Mouse (Mus musculus) mouse embryonic stem cell (cell line): Measurements from ENCODE around the gene Cracr2b.

ENCODE experiments used
- in situ Hi-C, 2 experiments: fragments of 300-500 bp; cut with MboI; formaldehyde crosslinking; loops; 1 replicate in 1 of 2; 3 replicates in 1 of 2; pipeline ENCODE4 v1.14.3; 2019 to 2020; ENCODE audit warnings: low sequenced_read_pairs in 2 of 2, low pct_unique_long_range_greater_than_20kb in 1 of 2, mixed read lengths in 1 of 2; ENCODE audit not compliant: unreplicated experiment in 1 of 2

The Cracr2b gene

GRCm38 (mm10) chr7:141476226-141476980 lies 15.5 kb downstream of the Cracr2b start:
- in situ Hi-C loops = no loop called here

- in situ Hi-C loops = no loop called here
Measured at GRCm38 (mm10) chr7:141476981-141477370, 16.1 kb downstream of the Cracr2b start.

GRCm38 (mm10) chr7:141477578-141478269 lies 16.8 kb downstream of the Cracr2b start:
- in situ Hi-C loops = no loop called here

- in situ Hi-C loops = no loop called here
Measured at GRCm38 (mm10) chr7:141478270-141478748, 17.4 kb downstream of the Cracr2b start.

GRCm38 (mm10) chr7:141480842-141481497 lies 20.1 kb downstream of the Cracr2b start:
- in situ Hi-C loops = no loop called here

- in situ Hi-C loops = no loop called here
Measured at GRCm38 (mm10) chr7:141481498-141482401, 20.9 kb downstream of the Cracr2b start.

- in situ Hi-C loops = no loop called here
Measured at GRCm38 (mm10) chr7:141482531-141483024, 21.7 kb downstream of the Cracr2b start.

- in situ Hi-C loops = no loop called here
Measured at GRCm38 (mm10) chr7:141483114-141483653, 22.3 kb downstream of the Cracr2b start.

- in situ Hi-C loops = no loop called here
Measured at GRCm38 (mm10) chr7:141484186-141485120, 23.6 kb downstream of the Cracr2b start.

GRCm38 (mm10) chr7:141485186-141485585 lies 24.3 kb downstream of the Cracr2b start:
- in situ Hi-C loops = no loop called here

- in situ Hi-C loops = no loop called here
Measured at GRCm38 (mm10) chr7:141485606-141486005, 24.7 kb downstream of the Cracr2b start.

GRCm38 (mm10) chr7:141486239-141486638 lies 25.3 kb downstream of the Cracr2b start:
- in situ Hi-C loops = no loop called here

GRCm38 (mm10) chr7:141487141-141487540 lies 26.2 kb downstream of the Cracr2b start:
- in situ Hi-C loops = no loop called here

GRCm38 (mm10) chr7:141491151-141491550 lies 30.3 kb downstream of the Cracr2b start:
- in situ Hi-C loops = no loop called here

GRCm38 (mm10) chr7:141492738-141493137 lies 31.8 kb downstream of the Cracr2b start:
- in situ Hi-C loops = no loop called here

GRCm38 (mm10) chr7:141493729-141494128 lies 32.8 kb downstream of the Cracr2b start:
- in situ Hi-C loops = no loop called here

- in situ Hi-C loops = no loop called here
Measured at GRCm38 (mm10) chr7:141495379-141495778, 34.5 kb downstream of the Cracr2b start.
